Mouse (Mus musculus): ENCODE results near the gene Dusp7.

Gene Dusp7

DNA sequence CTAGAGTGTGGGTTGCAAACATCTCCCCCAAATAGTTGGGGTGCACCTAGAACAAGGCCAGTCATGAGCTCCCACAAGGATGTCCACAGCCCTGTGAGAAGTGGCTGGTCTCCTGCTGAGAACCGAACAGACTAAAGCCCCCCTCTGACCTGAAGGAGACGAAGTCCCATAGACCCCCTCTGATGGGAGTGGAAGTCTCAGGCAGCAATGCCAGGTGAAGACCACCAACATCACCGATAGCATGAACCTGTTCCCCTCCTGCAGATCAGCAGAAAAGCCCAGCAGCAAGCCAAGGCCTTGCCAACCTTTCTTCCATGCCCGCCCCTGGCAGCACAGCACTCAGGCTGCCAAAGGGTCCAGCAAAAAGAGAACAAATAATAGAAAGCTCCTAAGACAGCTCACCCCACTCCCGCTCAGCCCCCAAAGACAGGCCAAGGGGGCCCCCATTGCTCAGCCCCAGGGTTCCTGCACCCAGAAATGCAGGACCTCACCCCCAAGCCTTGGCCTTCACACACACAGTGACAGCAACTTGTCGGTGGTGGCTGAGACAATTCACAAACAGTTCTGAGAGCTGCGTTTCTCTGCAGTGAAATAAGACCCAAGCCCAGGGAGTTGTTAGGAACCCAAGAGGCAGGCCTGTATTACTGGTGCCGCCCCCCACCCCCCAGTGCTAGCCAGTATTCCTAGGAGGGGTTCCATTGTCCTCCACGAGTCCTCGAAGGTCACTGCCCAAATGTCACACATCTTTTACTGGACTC lies 13.0 kb upstream of the Dusp7 start:
- no peak for DNase-seq

DNA sequence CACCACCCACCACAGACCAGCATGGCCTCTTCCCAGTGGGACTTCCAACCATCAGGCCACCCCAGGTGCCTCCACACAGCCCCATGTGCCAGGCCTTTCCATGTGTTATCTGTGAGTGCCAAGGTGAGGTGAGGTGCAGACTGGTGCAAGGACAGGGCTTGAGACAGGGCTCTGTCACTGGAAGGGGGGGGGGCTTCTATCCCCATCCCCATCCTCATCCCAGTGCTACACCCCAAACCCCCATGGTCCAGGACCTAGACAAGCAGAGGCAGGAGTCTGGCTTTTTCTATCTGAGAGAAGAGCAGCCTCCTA lies 12.5 kb upstream of the Dusp7 start:
- DNase-seq, result no peak

GRCm38 (mm10) chr9:106356323-106356844 lies 12.0 kb upstream of the Dusp7 start:
- DNase-seq, result no peak

DNA sequence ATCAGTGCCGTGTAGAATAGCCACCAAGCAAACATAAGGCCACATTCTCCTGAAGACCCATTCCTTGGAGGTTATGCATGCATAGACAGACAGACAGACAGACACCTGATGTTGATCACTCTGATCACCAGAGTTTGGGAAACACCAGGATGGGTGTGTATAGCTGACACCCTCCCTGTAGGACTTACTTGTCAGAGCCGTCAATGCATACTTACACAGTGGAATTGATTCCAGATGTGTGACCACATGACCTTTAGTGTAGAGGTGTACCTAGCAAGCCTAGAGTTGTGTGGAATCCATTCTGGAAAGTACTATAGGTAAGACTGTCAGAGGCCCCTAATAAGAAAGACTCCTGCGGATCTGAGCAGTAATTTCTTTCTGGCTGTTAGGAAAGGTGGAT lies 11.3 kb upstream of the Dusp7 start:
- no peak for DNase-seq

DNA sequence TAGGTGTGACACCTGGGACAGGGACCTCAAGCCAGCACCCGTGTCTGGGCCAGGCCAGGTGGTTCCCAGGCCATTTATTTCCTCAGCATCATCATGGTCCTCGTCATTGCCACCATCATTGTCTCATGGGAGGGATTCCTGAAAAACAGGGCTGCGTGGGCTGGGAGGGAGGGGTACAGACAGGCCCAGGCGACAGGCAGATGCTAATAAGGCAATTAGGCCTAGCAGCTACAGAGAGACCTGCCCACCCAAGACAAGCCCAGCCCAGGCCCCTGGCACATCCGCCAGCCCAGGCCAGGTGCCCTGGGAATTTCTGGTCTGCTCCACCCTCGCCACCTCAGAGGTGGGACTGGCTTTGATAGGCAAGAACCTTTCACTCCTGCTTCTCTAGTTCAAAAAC lies 9.1 kb upstream of the Dusp7 start:
- DNase-seq, result no peak

GRCm38 (mm10) chr9:106361140-106361539 lies 7.3 kb upstream of the Dusp7 start:
- DNase-seq, result no peak

DNA sequence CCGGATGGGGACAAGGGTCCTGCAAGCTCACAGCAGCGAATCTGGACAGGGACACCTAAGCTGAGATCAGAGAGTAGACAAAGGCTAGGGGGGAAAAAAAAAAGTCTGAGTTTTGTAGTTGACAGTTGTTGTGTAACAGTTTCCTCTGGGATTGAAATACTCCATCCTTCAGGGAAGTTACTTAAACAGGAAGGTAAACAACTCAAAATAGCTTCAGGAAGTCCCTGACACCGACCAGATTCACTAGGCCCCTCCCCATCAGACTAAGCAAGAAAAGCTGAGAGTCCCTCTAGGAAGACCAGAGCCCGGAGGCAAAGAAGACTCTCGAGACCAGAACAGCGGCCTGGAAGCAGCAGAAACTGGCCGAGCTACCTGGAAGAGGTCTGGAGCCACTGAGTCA lies 3.1 kb upstream of the Dusp7 start:
- DNase-seq, result no peak

- DNase-seq, result no peak
These were observed 2.2 kb upstream of the Dusp7 start for GRCm38 (mm10) chr9:106366188-106366587.

DNA sequence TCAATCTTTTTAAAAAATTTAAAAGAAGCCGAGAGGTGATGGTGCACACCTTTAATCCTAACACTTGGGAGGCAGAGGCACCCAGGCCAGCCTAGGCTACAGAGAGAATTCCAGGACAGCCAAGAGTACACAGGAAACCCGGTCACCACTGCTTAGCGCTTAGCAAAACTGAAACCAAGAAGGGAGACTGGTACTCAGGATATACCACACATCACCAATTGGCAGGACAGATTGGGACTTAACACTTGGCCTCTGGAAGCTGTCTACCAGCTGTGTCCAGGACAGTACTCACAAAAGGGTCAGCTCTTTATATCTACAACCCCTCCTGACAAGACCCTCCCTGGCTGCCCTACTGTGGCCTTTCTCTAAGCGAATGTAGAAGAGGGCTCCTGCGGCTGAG lies 1.4 kb upstream of the Dusp7 start:
- DNase-seq, result no peak

DNA sequence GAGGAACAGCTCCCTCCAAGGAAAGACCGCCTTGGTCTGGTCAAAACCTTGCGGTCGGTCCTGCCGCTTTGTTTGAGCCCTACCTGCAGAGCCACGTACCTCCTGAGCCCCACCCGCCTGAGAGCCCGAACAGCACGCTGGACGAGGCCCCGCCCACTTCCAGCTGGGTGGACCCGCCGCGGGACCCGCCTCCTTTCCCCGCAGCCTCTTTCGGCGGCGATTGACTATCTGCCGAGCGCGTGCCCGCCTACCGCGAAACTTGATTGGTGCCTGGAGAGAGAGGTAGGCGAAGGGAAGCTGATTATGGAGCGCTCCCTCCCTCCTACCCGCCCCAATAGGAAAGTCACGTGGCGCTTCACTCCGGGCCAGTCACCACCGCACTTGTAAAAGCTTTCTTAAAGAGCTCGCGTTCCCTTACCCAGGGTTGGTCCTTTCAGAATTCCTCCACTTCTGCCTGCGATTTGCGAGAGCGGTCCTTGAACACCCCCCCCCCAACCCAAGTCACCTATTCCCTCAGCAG lies 780 bp upstream of the Dusp7 start:
- peak; percentile 96 to 98 for DNase-seq

- DNase-seq, result peak; percentile 72 to 74
These were observed 534 bp downstream of the Dusp7 start for GRCm38 (mm10) chr9:106368831-106369501.

DNA sequence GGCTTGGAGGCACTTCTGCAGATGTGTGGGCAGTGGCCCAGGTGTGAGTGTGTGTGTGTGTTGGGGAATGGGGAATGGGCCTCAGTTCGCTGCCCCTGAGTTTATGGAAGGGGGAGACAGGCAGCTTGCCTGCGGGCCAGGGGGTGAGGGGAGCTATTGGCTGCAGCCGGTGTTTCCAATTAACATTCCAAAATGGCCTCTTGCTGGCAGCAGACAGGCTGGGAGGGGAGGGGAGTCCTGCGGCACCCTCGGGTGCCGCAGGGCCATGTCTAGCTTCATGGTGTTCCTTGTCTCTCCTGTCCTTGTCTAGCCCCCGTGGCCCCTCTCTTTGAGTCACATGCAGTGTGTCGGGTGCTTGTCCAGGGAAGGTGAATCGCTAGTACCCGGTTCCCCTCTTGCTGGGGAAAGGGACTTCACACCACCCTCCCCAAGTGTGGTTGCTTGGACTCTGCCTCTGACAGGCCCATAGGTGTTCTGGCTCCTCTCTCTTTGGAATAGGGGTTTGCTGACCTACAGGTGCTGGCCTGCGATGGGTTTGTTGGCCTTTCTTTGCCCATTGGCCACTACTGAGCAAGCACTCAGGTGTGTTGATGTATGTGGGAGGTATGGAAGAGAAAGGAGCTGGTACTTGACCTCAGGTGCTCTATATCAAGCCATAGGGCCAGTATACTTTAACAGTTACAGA lies 1.5 kb downstream of the Dusp7 start:
- no peak for DNase-seq

DNA sequence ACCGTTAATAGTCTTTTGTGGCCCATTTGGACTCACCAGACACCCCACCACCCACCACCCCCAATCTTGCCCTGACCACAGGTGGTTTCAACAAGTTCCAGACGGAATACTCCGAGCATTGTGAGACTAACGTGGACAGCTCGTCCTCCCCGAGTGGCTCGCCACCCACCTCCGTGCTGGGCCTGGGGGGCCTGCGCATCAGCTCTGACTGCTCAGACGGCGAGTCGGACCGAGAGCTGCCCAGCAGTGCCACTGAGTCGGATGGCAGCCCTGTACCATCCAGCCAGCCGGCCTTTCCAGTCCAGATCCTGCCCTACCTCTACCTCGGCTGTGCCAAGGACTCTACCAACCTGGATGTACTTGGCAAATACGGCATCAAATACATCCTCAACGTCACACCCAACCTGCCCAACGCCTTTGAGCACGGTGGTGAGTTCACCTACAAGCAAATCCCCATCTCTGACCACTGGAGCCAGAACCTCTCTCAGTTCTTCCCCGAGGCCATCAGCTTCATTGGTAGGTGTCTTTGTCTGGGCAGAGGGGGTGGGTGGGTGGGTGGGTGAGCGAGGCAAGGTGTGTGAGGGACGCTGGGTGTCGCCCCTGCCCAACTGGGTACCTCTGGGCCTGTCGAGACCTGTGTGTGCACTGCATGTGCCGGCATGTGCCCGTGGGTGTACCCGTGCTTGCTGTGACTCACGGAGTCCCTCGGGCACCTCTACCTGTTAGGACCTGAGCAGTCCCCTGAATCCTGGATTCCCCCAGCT lies 2.4 kb downstream of the Dusp7 start:
- DNase-seq, result no peak

- no peak for DNase-seq
These were observed 2.9 kb downstream of the Dusp7 start for GRCm38 (mm10) chr9:106371384-106371671.

DNA sequence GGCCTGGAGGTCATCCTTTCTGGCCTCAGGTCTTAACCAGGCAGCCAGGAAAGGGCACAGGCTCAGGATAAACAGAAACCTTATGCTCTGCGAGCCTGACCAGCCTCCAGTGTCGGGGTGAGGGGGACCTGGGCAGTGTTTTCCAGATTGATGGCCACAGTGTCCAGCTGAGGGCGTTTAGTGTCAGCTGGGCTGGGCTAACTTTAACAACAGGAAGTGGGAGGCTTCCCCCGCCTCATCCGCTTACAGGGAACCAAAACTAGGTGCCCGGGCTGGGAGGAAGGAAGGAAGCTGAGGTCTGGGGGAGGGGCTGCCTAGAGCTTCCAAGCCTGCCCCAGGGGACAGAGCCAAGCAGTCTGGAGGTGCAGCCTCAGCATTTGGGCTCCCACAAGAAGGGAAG lies 3.3 kb downstream of the Dusp7 start:
- DNase-seq, result no peak

DNA sequence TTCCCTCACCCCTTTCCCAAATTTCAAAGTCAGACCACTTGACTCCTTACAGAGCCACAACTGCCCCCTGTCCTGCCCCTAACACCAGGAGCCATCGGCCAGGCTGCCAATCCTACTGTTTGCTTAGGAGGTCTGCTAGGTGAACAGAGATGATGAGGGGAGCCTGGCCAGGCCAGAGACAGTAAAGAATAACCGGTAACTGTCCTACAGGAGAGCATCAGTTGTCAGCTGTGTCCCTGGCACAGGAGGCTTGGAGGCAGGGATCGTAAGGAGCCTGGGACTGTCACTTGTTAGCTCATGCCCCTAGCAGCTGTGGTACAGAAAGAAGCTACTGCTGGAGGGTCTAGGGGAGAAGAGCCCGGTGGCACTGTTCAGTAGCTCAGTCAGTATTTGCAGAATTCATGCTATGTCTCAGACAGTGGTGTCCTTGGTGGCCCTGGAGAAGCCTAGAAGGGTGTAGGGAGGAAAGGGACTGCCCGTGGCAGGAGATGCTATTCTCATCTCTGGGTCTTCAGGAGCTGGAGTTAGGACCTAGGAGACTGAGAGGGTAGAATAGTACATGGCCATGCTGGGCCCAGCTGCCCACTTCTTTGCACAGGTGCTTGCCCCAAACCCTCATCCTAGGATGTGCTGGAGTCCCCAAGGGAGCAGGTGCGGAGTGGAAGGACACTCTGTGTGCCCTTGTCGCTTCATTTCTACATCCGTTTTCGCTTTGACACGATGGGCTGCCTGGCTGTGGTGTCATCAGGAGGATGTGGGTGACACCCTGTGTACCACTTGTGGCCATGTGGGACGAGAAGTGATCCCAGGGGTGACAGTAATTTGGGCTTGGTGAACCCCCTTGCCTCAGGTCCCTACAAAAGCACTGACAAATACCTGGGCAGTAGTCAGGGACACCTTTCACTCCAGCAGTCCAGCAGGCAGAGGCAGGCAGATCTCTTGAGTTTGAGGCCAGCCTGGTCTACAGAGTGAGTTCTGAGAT lies 4.3 kb downstream of the Dusp7 start:
- DNase-seq, result no peak

DNA sequence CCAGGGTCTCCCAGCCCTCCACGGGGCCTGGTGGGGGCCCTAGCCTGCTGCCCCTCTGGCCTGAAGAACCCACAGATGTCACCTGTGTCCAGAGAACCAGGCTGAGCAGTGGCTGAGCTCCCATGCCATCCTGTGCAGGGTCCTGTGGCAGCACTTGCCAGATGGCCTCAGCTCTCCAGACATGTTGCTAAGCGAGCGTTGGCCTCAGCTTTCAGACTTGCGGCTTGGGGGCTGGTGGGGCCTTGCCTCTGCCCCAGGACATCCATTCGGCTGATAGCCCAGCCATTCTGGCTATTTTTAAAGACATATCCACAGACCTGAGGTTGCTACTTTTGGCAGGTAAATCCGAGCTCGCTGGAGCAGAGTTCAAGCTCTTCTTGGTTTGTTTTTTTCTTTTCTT lies 5.5 kb downstream of the Dusp7 start:
- no peak for DNase-seq

- peak in 1 of 2 experiments; percentile 34 for DNase-seq
These were observed 8.8 kb downstream of the Dusp7 start for GRCm38 (mm10) chr9:106377247-106377646.

DNA sequence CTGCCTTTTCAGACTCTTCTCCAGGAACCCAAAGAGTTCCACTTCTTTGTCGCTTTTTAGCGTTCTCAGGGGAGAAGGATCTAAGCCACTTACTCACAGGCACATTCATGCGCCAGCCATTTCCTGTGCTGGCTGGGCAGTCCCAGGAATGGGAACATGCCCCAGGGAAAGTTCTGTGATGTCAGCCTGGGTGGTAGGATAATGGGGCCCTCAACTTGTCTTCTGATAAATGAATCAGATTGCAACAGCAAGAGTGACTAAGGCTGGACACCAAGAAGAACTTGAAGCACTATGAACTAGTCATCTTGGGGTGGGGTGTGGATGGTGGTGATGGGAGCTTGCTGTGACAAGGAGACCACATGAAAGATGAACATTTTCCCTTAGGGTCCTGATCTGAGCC lies 9.6 kb downstream of the Dusp7 start:
- DNase-seq, result no peak

DNA sequence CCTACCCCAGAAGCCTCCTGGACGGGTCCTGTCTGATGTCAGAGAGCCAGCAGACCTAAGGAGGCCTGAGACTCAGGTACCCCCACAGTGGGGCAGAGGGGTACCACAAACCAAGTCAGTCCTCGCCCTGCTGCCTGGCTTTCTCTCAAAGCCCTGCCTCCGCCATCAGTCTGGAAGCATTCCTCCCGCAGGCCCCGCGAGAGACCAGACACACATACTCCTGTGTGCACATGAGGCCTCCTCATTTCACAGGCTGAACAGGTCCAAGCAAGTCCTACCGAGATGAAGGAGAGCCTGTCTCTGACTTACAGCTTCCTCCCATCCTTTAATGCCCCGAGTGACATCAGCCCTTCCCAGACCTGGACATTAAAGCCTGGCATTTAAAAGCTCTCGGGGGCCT lies 10.3 kb downstream of the Dusp7 start:
- no peak for DNase-seq

GRCm38 (mm10) chr9:106386181-106386864 lies 17.9 kb downstream of the Dusp7 start:
- no peak for DNase-seq

All from cerebellum, postnatal 36 days (tissue).